Mouse (Mus musculus) CH12.LX (cell line): ENCODE data around the gene Pfpl. TPM values are rescaled to one million over a fixed set of nuclear protein-coding genes. Genes with fewer than 3 reads are reported as not detected.

ENCODE experiments used
- DNase-seq: peaks from one replicate; pipeline ENCODE4 v3.0.0-alpha.2; 2013; ENCODE audit errors: extremely low read depth
- H3K27ac ChIP-seq: 2 replicates; pipeline ENCODE4 v1.5.1; 2012; ENCODE audit warnings: low read depth, mild to moderate bottlenecking, control low read depth, moderate library complexity; ENCODE audit not compliant: insufficient read depth
- H3K27me3 ChIP-seq: replicated peaks from 2 replicates; pipeline ENCODE3; 2012; ENCODE audit warnings: inconsistent platforms
- H3K36me3 ChIP-seq, 2 experiments: replicated peaks in 1 of 2; 2 replicates each; pipeline versions ENCODE3 to v1.6.1; 2012; ENCODE audit warnings: inconsistent platforms in 1 of 2, low read length in 1 of 2, mild to moderate bottlenecking in 1 of 2, mixed read lengths in 1 of 2, moderate library complexity in 1 of 2; ENCODE audit not compliant: control insufficient read depth in 1 of 2, insufficient read depth in 1 of 2
- H3K4me1 ChIP-seq, 2 experiments: 2 replicates each; pipeline ENCODE4 v1.6.1; 2012; ENCODE audit warnings: inconsistent platforms in 1 of 2, moderate library complexity in 1 of 2; ENCODE audit not compliant: insufficient read depth in 2 of 2, control insufficient read depth in 1 of 2
- H3K4me2 ChIP-seq: 2 replicates; pipeline ENCODE4 v1.6.1; 2012; ENCODE audit warnings: low read depth, mild to moderate bottlenecking, control low read depth; ENCODE audit not compliant: poor library complexity, insufficient read depth, severe bottlenecking
- H3K4me3 ChIP-seq, 3 experiments: fragments of 150-350 bp in 1 of 3; sonication (generic) in 1 of 3; replicated peaks in 1 of 3; 2 replicates each; pipeline versions ENCODE3 to v1.5.1; 2011 to 2012; ENCODE audit warnings: low read depth in 2 of 3, low read length in 2 of 3, mild to moderate bottlenecking in 2 of 3, moderate library complexity in 2 of 3, control low read depth in 1 of 3, improper control_type of control experiment in 1 of 3, inconsistent platforms in 1 of 3, mixed read lengths in 1 of 3; ENCODE audit not compliant: poor library complexity in 1 of 3
- H3K79me2 ChIP-seq: replicated peaks from 2 replicates; pipeline ENCODE4 v1.6.1; 2012; ENCODE audit warnings: mild to moderate bottlenecking, moderate library complexity; ENCODE audit not compliant: control insufficient read depth, poor library complexity, insufficient read depth, severe bottlenecking; ENCODE audit errors: extremely low read depth
- H3K9ac ChIP-seq: 2 replicates; pipeline ENCODE4 v1.6.1; 2012; ENCODE audit warnings: low read depth, mild to moderate bottlenecking, control low read depth, moderate library complexity; ENCODE audit not compliant: insufficient read depth
- H3K9me3 ChIP-seq: replicated peaks from 2 replicates; pipeline ENCODE3; 2012; ENCODE audit warnings: low read length, inconsistent platforms, mixed read lengths
- BHLHE40 ChIP-seq: IDR thresholded peaks from 2 replicates; pipeline ENCODE4 v1.6.1; 2011; ENCODE audit warnings: mild to moderate bottlenecking, low read depth, low read length, improper control_type of control experiment
- EP300 ChIP-seq: IDR thresholded peaks from 2 replicates; pipeline ENCODE4 v1.6.1; 2011; ENCODE audit warnings: low read length, improper control_type of control experiment
- MAX ChIP-seq: IDR thresholded peaks from 2 replicates; pipeline ENCODE4 v1.6.1; 2011; ENCODE audit warnings: low read length, improper control_type of control experiment
- MAZ ChIP-seq: IDR thresholded peaks from 2 replicates; pipeline ENCODE4 v1.6.1; 2012; ENCODE audit warnings: low read depth, mild to moderate bottlenecking, inconsistent platforms, low read length, improper control_type of control experiment, moderate library complexity
- PAX5 ChIP-seq: IDR thresholded peaks from 2 replicates; pipeline ENCODE4 v1.6.1; 2012; ENCODE audit warnings: low read length, inconsistent platforms, mixed read lengths
- RCOR1 ChIP-seq: conservative IDR thresholded peaks from 2 replicates; pipeline ENCODE4 v1.6.1; 2012; ENCODE audit warnings: low read depth, mild to moderate bottlenecking, inconsistent platforms, low read length, improper control_type of control experiment
- TBP ChIP-seq: conservative IDR thresholded peaks from 2 replicates; pipeline ENCODE4 v1.6.1; 2011; ENCODE audit warnings: low read depth, low read length, improper control_type of control experiment
- ZC3H11A ChIP-seq: IDR thresholded peaks from 2 replicates; pipeline ENCODE4 v1.6.1; 2012; ENCODE audit warnings: low read depth, mild to moderate bottlenecking, inconsistent platforms, low read length, improper control_type of control experiment
- ZKSCAN1 ChIP-seq: IDR thresholded peaks from 2 replicates; pipeline ENCODE4 v1.6.1; 2012; ENCODE audit warnings: low read depth, inconsistent platforms, low read length, improper control_type of control experiment, borderline replicate concordance
- ZNF384 ChIP-seq: IDR thresholded peaks from 2 replicates; pipeline ENCODE4 v1.6.1; 2012; ENCODE audit warnings: low read depth, low read length, improper control_type of control experiment, inconsistent platforms
- dilution Hi-C: fragments of 300-500 bp; cut with MboI; formaldehyde crosslinking; loops from 2 replicates; pipeline ENCODE4 v1.14.3; 2020; ENCODE audit warnings: low sequenced_read_pairs; ENCODE audit not compliant: extremely low pct_unique_long_range_greater_than_20kb, extremely low pct_ligation_motif_present
- in situ Hi-C: fragments of 300-500 bp; cut with MboI; formaldehyde crosslinking; loops from 3 replicates; pipeline ENCODE4 v1.14.3; 2019; ENCODE audit warnings: low sequenced_read_pairs, low pct_ligation_motif_present, low pct_unique_long_range_greater_than_20kb, mixed read lengths
- polyA plus RNA-seq: library from polyadenylated mRNA; unstranded; fragments of >175 nt; gene quantifications from 2 replicates; pipeline ENCODE4 v1.2.1, GENCODE M21; 2012; ENCODE audit warnings: low read depth; ENCODE audit not compliant: insufficient read length
- total RNA-seq, 2 experiments: library from RNA; depleted of rRNA; stranded (reverse); fragments of 300-350 nt in 1 of 2; fragments of >200 nt in 1 of 2; gene quantifications; 2 replicates each; pipeline ENCODE4 v1.2.3; 2012 to 2014

Gene Pfpl
- total and polyA plus RNA-seq, 3 experiments: not detected

DNA sequence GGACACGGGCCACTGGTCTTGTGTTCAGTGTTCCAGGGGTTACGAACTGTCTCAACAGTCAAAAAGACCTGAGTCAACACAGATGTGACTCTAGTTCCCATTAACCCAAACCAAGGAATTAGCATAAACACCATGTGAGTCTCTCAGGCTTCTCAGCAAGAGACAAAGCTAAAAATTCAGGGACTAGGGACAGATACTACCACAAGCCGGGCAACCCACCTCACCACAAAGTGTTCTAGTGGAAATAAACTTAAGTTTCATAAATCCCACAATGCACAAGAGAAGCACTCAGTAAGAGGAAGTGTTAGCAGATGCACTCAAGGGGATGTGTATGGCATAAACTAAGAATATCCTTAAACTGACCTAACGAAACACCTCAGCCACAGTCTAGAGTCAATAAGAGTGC, 7.3 kb downstream of the Pfpl start (continued):
- TF ChIP-seq EP300 (peak; percentile 96), MAX (0 out of 2 replicates have a peak, but pooled peaks have one; percentile 68)

DNA sequence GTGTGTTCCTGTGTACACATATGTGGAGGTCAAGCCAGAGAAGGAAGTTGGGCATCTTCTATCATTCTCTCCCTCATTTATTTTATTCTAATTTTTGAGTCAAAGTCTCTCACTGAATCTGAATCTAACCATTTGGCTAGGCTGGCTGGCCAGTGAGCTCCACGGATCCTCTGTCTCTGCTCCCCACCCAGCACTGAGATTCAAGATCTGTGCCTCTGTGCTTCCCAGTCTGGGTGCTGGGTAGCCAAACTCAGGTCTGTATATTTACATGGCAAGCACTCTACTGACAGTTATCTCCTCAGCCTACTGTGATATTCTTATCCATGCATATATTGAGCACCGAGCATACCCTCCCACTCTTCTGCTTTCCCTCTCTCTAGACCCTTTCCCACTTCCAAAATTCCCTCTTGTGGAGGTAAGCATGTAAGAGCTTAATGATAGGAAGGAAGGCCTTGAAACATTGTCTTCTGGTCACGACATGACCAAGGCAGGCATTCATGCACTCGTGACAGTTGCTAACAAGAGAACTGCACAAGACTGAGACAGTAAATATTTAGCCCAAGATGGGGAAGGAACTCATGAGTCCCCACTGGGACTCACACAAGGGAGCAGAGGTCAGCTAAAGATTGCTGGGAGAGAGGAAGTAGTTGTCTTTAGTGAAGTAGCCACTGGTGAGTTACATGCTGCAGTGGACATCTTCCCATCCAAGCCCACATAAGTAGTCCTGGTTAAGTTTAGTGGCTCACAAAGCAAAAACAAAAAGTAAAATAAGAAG, 8.2 kb downstream of the Pfpl start:
- H3K79me2 ChIP-seq: no peaks in the 10 kb centered on the region
- peak overlapping the region; percentile 74 for H3K9ac ChIP-seq
- no peak for TF ChIP-seq PAX5
- TF ChIP-seq MAZ: no peak
- TF ChIP-seq BHLHE40: peak; percentile 53; the same call in 1 of the 2 replicates
- no peak for TF ChIP-seq TBP
- H3K4me1 ChIP-seq: peaks cover 22 to 51% of the 10 kb centered on the region in 2 experiments
- in situ Hi-C loops: loop anchor here (10.0 kb wide), 2 partner anchors 149 to 301 kb away; no protein-coding TSS in a partner anchor
- peak overlapping the region in 1 of 3 experiments; percentile 39 for H3K4me3 ChIP-seq
- no peaks in the 10 kb centered on the region for H3K27me3 ChIP-seq
- dilution Hi-C loops: no loop called here
- DNase-seq: no peak
- no peaks in the 10 kb centered on the region for H3K36me3 ChIP-seq
- peak overlapping the region; percentile 43 for H3K4me2 ChIP-seq
- peaks cover 2% of the 10 kb centered on the region for H3K9me3 ChIP-seq
- peak overlapping the region; percentile 99 for H3K27ac ChIP-seq

DNA sequence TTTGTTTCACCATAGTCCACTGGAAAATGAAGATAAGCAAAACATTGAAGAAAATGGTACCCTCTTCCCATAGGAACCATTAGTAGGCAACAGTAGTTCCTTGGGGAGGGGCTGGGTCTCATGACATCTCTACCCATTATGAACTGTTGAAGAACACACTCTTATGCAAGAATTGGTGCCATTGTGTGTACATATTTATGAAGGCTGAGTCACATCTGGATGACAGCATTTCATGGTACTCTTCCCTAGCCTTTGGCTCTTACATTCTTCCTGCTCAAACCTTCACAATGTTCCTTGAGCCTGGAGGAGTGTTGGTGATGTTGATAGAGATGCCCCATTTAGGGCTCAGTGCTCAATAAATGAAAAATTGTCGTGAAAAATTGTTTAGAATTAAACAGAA, 11.9 kb downstream of the Pfpl start:
- Histone ChIP-seq H3K79me2 (no peaks in the 10 kb centered on the region), H3K4me2 (no peak overlapping the region), H3K4me1 (peaks cover 22 to 45% of the 10 kb centered on the region in 2 experiments), H3K4me3 (no peak overlapping the region), H3K36me3 (no peaks in the 10 kb centered on the region), H3K27ac (no peak overlapping the region), H3K9ac (no peak overlapping the region), H3K27me3 (no peaks in the 10 kb centered on the region), H3K9me3 (no peaks in the 10 kb centered on the region)
- in situ Hi-C loops (loop anchor here (10.0 kb wide), 2 partner anchors 145 to 305 kb away; no protein-coding TSS in a partner anchor), dilution Hi-C loops (no loop called here)
- no peak for DNase-seq
- no peak for TF ChIP-seq ZNF384
- TF ChIP-seq MAZ: no peak
- no peak for TF ChIP-seq ZKSCAN1
- TF ChIP-seq EP300: no peak
- TF ChIP-seq RCOR1: no peak
- TF ChIP-seq ZC3H11A: no peak
